Mouse (Mus musculus): Measurements from ENCODE around the gene Reep3.

DNA sequence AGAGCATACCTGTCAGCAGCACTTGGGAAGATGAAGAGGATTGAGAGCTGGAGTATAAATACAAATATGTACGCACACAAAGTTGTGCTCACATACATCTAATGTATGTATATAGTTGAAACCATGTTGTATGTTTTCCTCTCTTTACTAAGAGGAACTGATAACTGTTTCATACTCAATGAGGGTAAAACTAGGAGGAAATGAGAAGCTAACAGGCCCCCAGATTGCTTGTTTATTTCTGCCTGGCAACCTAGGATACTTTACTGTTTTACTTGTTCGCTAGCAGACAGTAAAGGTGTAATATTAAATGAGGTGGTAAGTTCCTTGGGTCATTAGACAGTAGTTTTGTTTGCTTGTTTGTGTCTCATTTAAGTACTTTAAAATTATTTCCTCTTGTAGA, 40.7 kb upstream of the Reep3 start:
- TF ChIP-seq POLR2A (IDR thresholded peaks at IDR 0.05; ENCODE audit: insufficient read depth, low read length) (no peak), CTCF (IDR thresholded peaks at IDR 0.05; ENCODE audit: low read depth, low read length) (no peak), EP300 (IDR thresholded peaks at IDR 0.05; ENCODE audit: insufficient read depth, low read depth, low read length) (no peak)

Measured in ES-Bruce4 (cell line).